Mouse (Mus musculus) intestine, embryonic 15.5 days (tissue): Measurements from ENCODE around the gene Ehbp1. TPM values are rescaled to one million over a fixed set of nuclear protein-coding genes. Genes with fewer than 3 reads are reported as not detected.

Experiments used
- ATAC-seq: fragments of 200-750 bp; cut with Nextera tagmentation; 2 replicates; pipeline ENCODE4 v1.8.0; 2017; ENCODE audit warnings: moderate TSS enrichment, moderate library complexity
- H3K27ac ChIP-seq: fragments of 300-500 bp; sonication (generic); 2 replicates; pipeline ENCODE4 v1.5.1; 2015; ENCODE audit warnings: mild to moderate bottlenecking, inconsistent platforms
- H3K27me3 ChIP-seq: fragments of 300-500 bp; sonication (generic); replicated peaks from 2 replicates; pipeline ENCODE4 v1.6.1; 2015; ENCODE audit warnings: inconsistent platforms
- H3K36me3 ChIP-seq: fragments of 300-500 bp; sonication (generic); 2 replicates; pipeline ENCODE4 v1.6.1; 2015; ENCODE audit warnings: inconsistent platforms
- H3K4me1 ChIP-seq: fragments of 300-500 bp; sonication (generic); replicated peaks from 2 replicates; pipeline ENCODE4 v1.6.1; 2015; ENCODE audit warnings: inconsistent platforms
- H3K4me2 ChIP-seq: fragments of 300-500 bp; sonication (generic); replicated peaks from 2 replicates; pipeline ENCODE4 v1.6.1; 2015; ENCODE audit warnings: mild to moderate bottlenecking, inconsistent platforms
- H3K4me3 ChIP-seq: fragments of 300-500 bp; sonication (generic); replicated peaks from 2 replicates; pipeline ENCODE4 v1.5.1; 2015; ENCODE audit warnings: inconsistent platforms
- H3K9ac ChIP-seq: fragments of 300-500 bp; sonication (generic); 2 replicates; pipeline ENCODE4 v1.6.1; 2015; ENCODE audit warnings: inconsistent platforms
- H3K9me3 ChIP-seq: fragments of 300-500 bp; sonication (generic); 2 replicates; pipeline ENCODE4 v1.6.1; 2016; ENCODE audit warnings: inconsistent platforms
- WGBS: fragments of 180-500 bp; shearing (Covaris S2); methylation state at CpG from one replicate; pipeline ENCODE4 v1.1.7; 2015; 5-methylcytosine and 5-hydroxymethylcytosine counted together
- polyA plus RNA-seq: library from polyadenylated mRNA; unstranded; fragments of >200 nt; fragmentation: Nextera tagmentation; extraction: Ambion mirVana; gene quantifications from 2 replicates; pipeline ENCODE4 v1.2.1, GENCODE M21; 2015

The Ehbp1 gene
- polyA plus RNA-seq, 1 experiment from 2014 or later: 8.8 TPM

GRCm38 (mm10) chr11:22089346-22089745 is 252.7 kb downstream of the Ehbp1 start:
- no peaks in the 10 kb centered on the region for H3K27me3 ChIP-seq
- 0 out of 2 replicates have a peak, but pooled peaks cover 2% of the 10 kb centered on the region for H3K36me3 ChIP-seq
- H3K9ac ChIP-seq: no peak overlapping the region
- H3K9me3 ChIP-seq: no peaks in the 10 kb centered on the region
- H3K4me3 ChIP-seq: no peak overlapping the region
- H3K4me2 ChIP-seq: no peak overlapping the region
- WGBS: 92% methylated on average over 8 of the region's 8 CpGs
- H3K4me1 ChIP-seq: no peaks in the 10 kb centered on the region
- ATAC-seq: no peak
- H3K27ac ChIP-seq: no peak overlapping the region

GRCm38 (mm10) chr11:22063352-22063751 is 278.7 kb downstream of the Ehbp1 start:
- 47% methylated on average over 2 of the region's 2 CpGs for WGBS
- no peak overlapping the region for H3K4me3 ChIP-seq
- H3K9ac ChIP-seq: no peak overlapping the region
- ATAC-seq: no peak
- H3K4me2 ChIP-seq: no peak overlapping the region
- H3K4me1 ChIP-seq: no peaks in the 10 kb centered on the region
- no peak overlapping the region for H3K27ac ChIP-seq
- H3K36me3 ChIP-seq: no peaks in the 10 kb centered on the region
- H3K9me3 ChIP-seq: no peaks in the 10 kb centered on the region
- no peaks in the 10 kb centered on the region for H3K27me3 ChIP-seq

GRCm38 (mm10) chr11:22061660-22062059 is 280.4 kb downstream of the Ehbp1 start:
- WGBS: 76% methylated on average over 4 of the region's 4 CpGs
- no peaks in the 10 kb centered on the region for H3K4me1 ChIP-seq
- no peak for ATAC-seq
- H3K27ac ChIP-seq: no peak overlapping the region
- no peak overlapping the region for H3K4me3 ChIP-seq
- no peak overlapping the region for H3K4me2 ChIP-seq
- no peaks in the 10 kb centered on the region for H3K36me3 ChIP-seq
- H3K9ac ChIP-seq: no peak overlapping the region
- no peaks in the 10 kb centered on the region for H3K9me3 ChIP-seq
- no peaks in the 10 kb centered on the region for H3K27me3 ChIP-seq

GRCm38 (mm10) chr11:22057538-22057937 is 284.6 kb downstream of the Ehbp1 start:
- Histone ChIP-seq H3K27ac (no peak overlapping the region), H3K36me3 (no peaks in the 10 kb centered on the region), H3K4me3 (no peak overlapping the region), H3K9me3 (no peaks in the 10 kb centered on the region), H3K9ac (no peak overlapping the region), H3K4me2 (no peak overlapping the region), H3K4me1 (no peaks in the 10 kb centered on the region), H3K27me3 (no peaks in the 10 kb centered on the region)
- 91% methylated on average over 5 of the region's 5 CpGs for WGBS
- ATAC-seq: no peak

GRCm38 (mm10) chr11:22055908-22056307 is 286.2 kb downstream of the Ehbp1 start:
- Histone ChIP-seq H3K9me3 (no peaks in the 10 kb centered on the region), H3K27me3 (no peaks in the 10 kb centered on the region), H3K4me3 (no peak overlapping the region), H3K9ac (no peak overlapping the region), H3K36me3 (no peaks in the 10 kb centered on the region), H3K4me1 (no peaks in the 10 kb centered on the region), H3K27ac (no peak overlapping the region), H3K4me2 (no peak overlapping the region)
- ATAC-seq: no peak
- WGBS: 88% methylated on average over 6 of the region's 6 CpGs

- Histone ChIP-seq H3K9me3 (no peaks in the 10 kb centered on the region), H3K4me1 (no peaks in the 10 kb centered on the region), H3K4me3 (no peak overlapping the region), H3K9ac (no peak overlapping the region), H3K27me3 (no peaks in the 10 kb centered on the region), H3K4me2 (no peak overlapping the region), H3K36me3 (no peaks in the 10 kb centered on the region), H3K27ac (no peak overlapping the region)
- ATAC-seq: no peak
- WGBS: 77% methylated on average over 10 of the region's 10 CpGs
These were observed 288.9 kb downstream of the Ehbp1 start for GRCm38 (mm10) chr11:22053034-22053668.

GRCm38 (mm10) chr11:22050864-22051263 is 291.2 kb downstream of the Ehbp1 start:
- H3K36me3 ChIP-seq: no peaks in the 10 kb centered on the region
- H3K4me3 ChIP-seq: no peak overlapping the region
- H3K27ac ChIP-seq: no peak overlapping the region
- no peak overlapping the region for H3K4me2 ChIP-seq
- no peaks in the 10 kb centered on the region for H3K27me3 ChIP-seq
- H3K9ac ChIP-seq: no peak overlapping the region
- WGBS: 69% methylated on average over 7 of the region's 7 CpGs
- no peaks in the 10 kb centered on the region for H3K4me1 ChIP-seq
- peak; percentile 39; the same call in 1 of the 2 replicates for ATAC-seq
- H3K9me3 ChIP-seq: no peaks in the 10 kb centered on the region

GRCm38 (mm10) chr11:22039854-22040426 is 302.2 kb downstream of the Ehbp1 start:
- Histone ChIP-seq H3K27ac (no peak overlapping the region), H3K4me2 (no peak overlapping the region), H3K4me3 (no peak overlapping the region), H3K9me3 (no peaks in the 10 kb centered on the region), H3K36me3 (no peaks in the 10 kb centered on the region), H3K4me1 (no peaks in the 10 kb centered on the region), H3K9ac (no peak overlapping the region), H3K27me3 (no peaks in the 10 kb centered on the region)
- ATAC-seq: no peak
- WGBS: 87% methylated on average over 6 of the region's 6 CpGs

GRCm38 (mm10) chr11:22034564-22035105 is 307.5 kb downstream of the Ehbp1 start:
- H3K36me3 ChIP-seq: no peaks in the 10 kb centered on the region
- H3K27me3 ChIP-seq: no peaks in the 10 kb centered on the region
- ATAC-seq: no peak
- H3K9ac ChIP-seq: no peak overlapping the region
- H3K9me3 ChIP-seq: no peaks in the 10 kb centered on the region
- H3K4me2 ChIP-seq: no peak overlapping the region
- H3K4me3 ChIP-seq: no peak overlapping the region
- H3K27ac ChIP-seq: no peak overlapping the region
- WGBS: 64% methylated on average over 7 of the region's 7 CpGs
- H3K4me1 ChIP-seq: no peaks in the 10 kb centered on the region

- H3K4me1 ChIP-seq: no peaks in the 10 kb centered on the region
- H3K36me3 ChIP-seq: no peaks in the 10 kb centered on the region
- no peak overlapping the region for H3K4me3 ChIP-seq
- H3K9me3 ChIP-seq: no peaks in the 10 kb centered on the region
- 93% methylated on average over 3 of the region's 3 CpGs for WGBS
- no peak overlapping the region for H3K9ac ChIP-seq
- no peak overlapping the region for H3K27ac ChIP-seq
- H3K4me2 ChIP-seq: no peak overlapping the region
- H3K27me3 ChIP-seq: no peaks in the 10 kb centered on the region
- ATAC-seq: no peak
These were observed 308.5 kb downstream of the Ehbp1 start for GRCm38 (mm10) chr11:22033582-22033981.

GRCm38 (mm10) chr11:22020602-22021001 is 321.5 kb downstream of the Ehbp1 start:
- Histone ChIP-seq H3K27ac (no peak overlapping the region), H3K9me3 (no peaks in the 10 kb centered on the region), H3K4me1 (no peaks in the 10 kb centered on the region), H3K4me2 (no peak overlapping the region), H3K4me3 (no peak overlapping the region), H3K27me3 (no peaks in the 10 kb centered on the region), H3K9ac (no peak overlapping the region), H3K36me3 (no peaks in the 10 kb centered on the region)
- no peak for ATAC-seq
- 94% methylated on average over 2 of the region's 2 CpGs for WGBS

- Histone ChIP-seq H3K27me3 (no peaks in the 10 kb centered on the region), H3K36me3 (no peaks in the 10 kb centered on the region), H3K9ac (no peak overlapping the region), H3K4me3 (no peak overlapping the region), H3K4me2 (no peak overlapping the region), H3K27ac (no peak overlapping the region), H3K9me3 (no peaks in the 10 kb centered on the region), H3K4me1 (no peaks in the 10 kb centered on the region)
- 78% methylated on average over 8 of the region's 8 CpGs for WGBS
- ATAC-seq: no peak
These were observed 324.6 kb downstream of the Ehbp1 start for GRCm38 (mm10) chr11:22017444-22017843.

- Histone ChIP-seq H3K4me1 (no peaks in the 10 kb centered on the region), H3K4me2 (no peak overlapping the region), H3K27me3 (no peaks in the 10 kb centered on the region), H3K4me3 (no peak overlapping the region), H3K9me3 (no peaks in the 10 kb centered on the region), H3K27ac (no peak overlapping the region), H3K9ac (no peak overlapping the region), H3K36me3 (no peaks in the 10 kb centered on the region)
- 88% methylated on average over 3 of the region's 3 CpGs for WGBS
- ATAC-seq: no peak
These were observed 325.8 kb downstream of the Ehbp1 start for GRCm38 (mm10) chr11:22016341-22016740.
